Comparison of ENCODE assay signal across 33 mouse cellular contexts in the genomic region with DNA sequence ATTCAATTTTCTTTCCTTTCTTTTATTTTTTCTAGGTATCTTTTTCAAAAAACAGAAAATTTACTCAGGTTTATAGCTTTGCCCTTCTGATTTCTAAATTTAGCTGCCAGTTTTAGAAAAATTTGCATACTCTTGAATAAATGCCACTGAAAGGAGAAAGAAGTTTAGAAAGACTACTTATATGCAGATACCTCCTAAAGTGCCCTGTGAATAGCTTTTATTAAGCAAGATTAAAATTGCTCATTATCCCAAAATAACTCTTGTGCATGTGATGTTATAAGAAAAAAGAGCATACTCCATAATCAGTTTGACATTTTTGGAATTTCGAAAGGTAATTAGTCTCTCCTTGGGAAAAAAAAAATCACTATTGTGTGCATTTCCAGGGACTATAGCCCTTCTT.
"Had no signal": no experiment of that assay in that cellular context is flagged by ENCODE, and none has a peak within 500 bp of the region (broad histone marks: within the 10 kb centered on the region; RNA-seq: fewer than 3 reads in every experiment).

No protein-coding gene starts in this region.

- H3K9me3 ChIP-seq: limb, embryonic 10.5 days; limb, embryonic 12.5 days; limb, embryonic 13.5 days; limb, embryonic 15.5 days; liver, embryonic 12.5 days; liver, embryonic 13.5 days; liver, embryonic 15.5 days; lung, embryonic 15.5 days; megakaryocyte, embryonic 14.5 days; midbrain, embryonic 10.5 days; midbrain, embryonic 12.5 days; midbrain, embryonic 13.5 days; midbrain, embryonic 15.5 days; neural tube, embryonic 12.5 days; neural tube, embryonic 13.5 days had no signal

- H3K27me3 ChIP-seq: limb, embryonic 12.5 days; limb, embryonic 13.5 days; limb, embryonic 15.5 days; liver, embryonic 12.5 days; liver, embryonic 13.5 days; liver, embryonic 15.5 days; lung, embryonic 15.5 days; megakaryocyte, embryonic 14.5 days; midbrain, embryonic 12.5 days; midbrain, embryonic 13.5 days; midbrain, embryonic 15.5 days; neural tube, embryonic 12.5 days; neural tube, embryonic 13.5 days had no signal

- H3K36me3 ChIP-seq: limb, embryonic 10.5 days; limb, embryonic 12.5 days; limb, embryonic 13.5 days; limb, embryonic 15.5 days; liver, embryonic 12.5 days; liver, embryonic 13.5 days; liver, embryonic 15.5 days; lung, embryonic 15.5 days; midbrain, embryonic 10.5 days; midbrain, embryonic 12.5 days; midbrain, embryonic 13.5 days; midbrain, embryonic 15.5 days; neural tube, embryonic 12.5 days; neural tube, embryonic 13.5 days had no signal

- H3K27ac ChIP-seq: limb, embryonic 10.5 days; limb, embryonic 12.5 days; limb, embryonic 13.5 days; limb, embryonic 15.5 days; liver, embryonic 12.5 days; liver, embryonic 13.5 days; liver, embryonic 14.5 days; liver, embryonic 15.5 days; lung, embryonic 15.5 days; macrophage; midbrain, embryonic 10.5 days; midbrain, embryonic 12.5 days; midbrain, embryonic 13.5 days; midbrain, embryonic 15.5 days; neural tube, embryonic 12.5 days; neural tube, embryonic 13.5 days had no signal

- ATAC-seq: liver, embryonic 12.5 days; liver, postnatal 0 days; lung, postnatal 0 days; midbrain, embryonic 13.5 days; midbrain, embryonic 15.5 days; midbrain, embryonic 16.5 days had no signal

- H3K4me2 ChIP-seq: limb, embryonic 12.5 days; limb, embryonic 13.5 days; limb, embryonic 15.5 days; liver, embryonic 11.5 days; liver, embryonic 12.5 days; liver, embryonic 13.5 days; liver, embryonic 15.5 days; lung, embryonic 14.5 days; lung, embryonic 15.5 days; midbrain, embryonic 11.5 days; midbrain, embryonic 12.5 days; midbrain, embryonic 13.5 days; midbrain, embryonic 15.5 days; neural tube, embryonic 12.5 days; neural tube, embryonic 13.5 days had no signal

- DNase-seq: left cerebral cortex, postnatal 4 days; liver; liver, embryonic 13.5 days; liver, postnatal 0 days; lung, adult 18-20 months; lung, adult 2 months; lung, embryonic 14.5 days; lung, postnatal 10 days; lung, postnatal 14 days; lung, postnatal 36 days; lung, postnatal 4 days; midbrain, embryonic 14.5 days had no signal

- H3K4me3 ChIP-seq: limb, embryonic 10.5 days; limb, embryonic 12.5 days; limb, embryonic 13.5 days; limb, embryonic 15.5 days; liver, embryonic 12.5 days; liver, embryonic 13.5 days; liver, embryonic 15.5 days; lung, embryonic 15.5 days; megakaryocyte, embryonic 14.5 days; midbrain, embryonic 10.5 days; midbrain, embryonic 12.5 days; midbrain, embryonic 13.5 days; midbrain, embryonic 15.5 days; myocyte; neural tube, embryonic 12.5 days; neural tube, embryonic 13.5 days had no signal

- H3K4me1 ChIP-seq: limb, embryonic 10.5 days; limb, embryonic 12.5 days; limb, embryonic 15.5 days; liver, embryonic 12.5 days; liver, embryonic 13.5 days; liver, embryonic 15.5 days; lung, embryonic 15.5 days; megakaryocyte, embryonic 14.5 days; midbrain, embryonic 10.5 days; midbrain, embryonic 12.5 days; midbrain, embryonic 13.5 days; midbrain, embryonic 15.5 days; neural tube, embryonic 12.5 days; neural tube, embryonic 13.5 days had no signal

- H3K9ac ChIP-seq: limb, embryonic 12.5 days; limb, embryonic 13.5 days; limb, embryonic 15.5 days; liver, embryonic 12.5 days; liver, embryonic 13.5 days; liver, embryonic 14.5 days; liver, embryonic 15.5 days; liver, postnatal 0 days; lung, embryonic 14.5 days; lung, embryonic 15.5 days; midbrain, embryonic 12.5 days; midbrain, embryonic 13.5 days; midbrain, embryonic 15.5 days; neural tube, embryonic 12.5 days; neural tube, embryonic 13.5 days had no signal
